Mouse (Mus musculus) MEL (cell line): ENCODE data around the gene Zfr. TPM values are rescaled to one million over a fixed set of nuclear protein-coding genes. Genes with fewer than 3 reads are reported as not detected.

Experiments
- DNase-seq: peaks from one replicate; pipeline ENCODE4 v3.0.0; 2011; ENCODE audit warnings: low read depth, low spot score
- H3K27ac ChIP-seq: 2 replicates; pipeline ENCODE4 v1.5.1; 2012; ENCODE audit warnings: low read depth, mild to moderate bottlenecking, control low read depth, low read length, moderate library complexity; ENCODE audit not compliant: control insufficient read depth
- H3K27me3 ChIP-seq, 2 experiments: fragments of 150-350 bp in 1 of 2; sonication (generic) in 1 of 2; 2 replicates each; pipeline ENCODE4 v1.6.1; 2012; ENCODE audit warnings: low read length in 2 of 2, mild to moderate bottlenecking in 2 of 2, improper control_type of control experiment in 1 of 2, moderate library complexity in 1 of 2; ENCODE audit not compliant: insufficient read depth in 2 of 2, control insufficient read depth in 1 of 2
- H3K36me3 ChIP-seq, 2 experiments: 2 replicates each; pipeline ENCODE4 v1.6.1; 2012 to 2014; ENCODE audit warnings: low read length in 2 of 2, improper control_type of control experiment in 1 of 2, inconsistent platforms in 1 of 2, mild to moderate bottlenecking in 1 of 2; ENCODE audit not compliant: insufficient read depth in 2 of 2, control insufficient read depth in 1 of 2
- H3K4me1 ChIP-seq, 2 experiments: fragments of 150-350 bp in 1 of 2; sonication (generic) in 1 of 2; 2 replicates each; pipeline ENCODE4 v1.6.1; 2012; ENCODE audit warnings: low read length in 2 of 2, improper control_type of control experiment in 1 of 2, mild to moderate bottlenecking in 1 of 2; ENCODE audit not compliant: insufficient read depth in 2 of 2, control insufficient read depth in 1 of 2
- H3K4me3 ChIP-seq, 2 experiments: fragments of 150-350 bp in 1 of 2; sonication (generic) in 1 of 2; 2 replicates each; pipeline ENCODE4 v1.5.1; 2012; ENCODE audit warnings: low read depth in 2 of 2, low read length in 2 of 2, mild to moderate bottlenecking in 2 of 2, moderate library complexity in 2 of 2, control low read depth in 1 of 2, improper control_type of control experiment in 1 of 2; ENCODE audit not compliant: control insufficient read depth in 1 of 2, insufficient read depth in 1 of 2
- H3K79me2 ChIP-seq: 2 replicates; pipeline ENCODE4 v1.6.1; 2012; ENCODE audit warnings: mild to moderate bottlenecking, low read length, moderate library complexity; ENCODE audit not compliant: control insufficient read depth, poor library complexity, insufficient read depth
- H3K9ac ChIP-seq: 2 replicates; pipeline ENCODE4 v1.6.1; 2012; ENCODE audit warnings: low read depth, mild to moderate bottlenecking, control low read depth, low read length, moderate library complexity; ENCODE audit not compliant: control insufficient read depth, poor library complexity, severe bottlenecking
- H3K9me3 ChIP-seq: fragments of 150-350 bp; sonication (generic); replicated peaks from 2 replicates; pipeline ENCODE4 v1.6.1; 2012; ENCODE audit warnings: mild to moderate bottlenecking, low read length, improper control_type of control experiment, moderate library complexity; ENCODE audit not compliant: insufficient read depth
- EP300 ChIP-seq, 2 experiments: IDR thresholded peaks; 2 replicates each; pipeline ENCODE4 v1.6.1; 2011; ENCODE audit warnings: improper control_type of control experiment in 2 of 2, low read length in 2 of 2, low read depth in 1 of 2, mild to moderate bottlenecking in 1 of 2
- GABPA ChIP-seq: IDR thresholded peaks from 2 replicates; pipeline ENCODE4 v1.6.1; 2012; ENCODE audit warnings: low read depth, mild to moderate bottlenecking, inconsistent platforms, low read length, improper control_type of control experiment, moderate library complexity
- JUND ChIP-seq: IDR thresholded peaks from 2 replicates; pipeline ENCODE4 v1.6.1; 2011; ENCODE audit warnings: low read depth, mild to moderate bottlenecking, improper control_type of control experiment, low read length
- MAX ChIP-seq: IDR thresholded peaks from 2 replicates; pipeline ENCODE4 v1.6.1; 2011; ENCODE audit warnings: low read length, improper control_type of control experiment
- MEF2A ChIP-seq: IDR thresholded peaks from 2 replicates; pipeline ENCODE4 v1.6.1; 2014; ENCODE audit warnings: low read depth, mild to moderate bottlenecking, inconsistent platforms, low read length, improper control_type of control experiment; ENCODE audit not compliant: poor library complexity, insufficient replicate concordance, severe bottlenecking; ENCODE audit errors: extremely low read depth
- MXI1 ChIP-seq: IDR thresholded peaks from 2 replicates; pipeline ENCODE4 v1.6.1; 2011; ENCODE audit warnings: mild to moderate bottlenecking, low read depth, low read length, improper control_type of control experiment
- POLR2AphosphoS5 ChIP-seq: IDR thresholded peaks from 2 replicates; pipeline ENCODE4 v1.6.1; 2012; ENCODE audit warnings: low read depth, borderline replicate concordance, mild to moderate bottlenecking, inconsistent platforms, low read length, moderate library complexity, mixed read lengths
- RCOR1 ChIP-seq: IDR thresholded peaks from 2 replicates; pipeline ENCODE4 v1.6.1; 2012; ENCODE audit warnings: low read depth, mild to moderate bottlenecking, inconsistent platforms, low read length, improper control_type of control experiment
- TBP ChIP-seq: IDR thresholded peaks from 2 replicates; pipeline ENCODE4 v1.8.0; 2011; ENCODE audit warnings: low read depth, low read length, improper control_type of control experiment
- TCF12 ChIP-seq: IDR thresholded peaks from 2 replicates; pipeline ENCODE4 v1.6.1; 2014; ENCODE audit warnings: low read depth, mild to moderate bottlenecking, inconsistent platforms, low read length, improper control_type of control experiment, moderate library complexity
- UBTF ChIP-seq: IDR thresholded peaks from 2 replicates; pipeline ENCODE4 v1.6.1; 2012; ENCODE audit warnings: low read depth, mild to moderate bottlenecking, inconsistent platforms, low read length, improper control_type of control experiment, moderate library complexity, borderline replicate concordance; ENCODE audit not compliant: insufficient read depth
- USF2 ChIP-seq, 2 experiments: IDR thresholded peaks; 2 replicates each; pipeline ENCODE4 v1.6.1; 2011 to 2012; ENCODE audit warnings: improper control_type of control experiment in 2 of 2, low read length in 2 of 2, borderline replicate concordance in 1 of 2, inconsistent platforms in 1 of 2, low read depth in 1 of 2, mild to moderate bottlenecking in 1 of 2; ENCODE audit not compliant: insufficient read depth in 1 of 2
- ZC3H11A ChIP-seq: IDR thresholded peaks from 2 replicates; pipeline ENCODE4 v1.6.1; 2012; ENCODE audit warnings: low read depth, mild to moderate bottlenecking, inconsistent platforms, low read length, improper control_type of control experiment
- ZKSCAN1 ChIP-seq: IDR thresholded peaks from 2 replicates; pipeline ENCODE4 v1.6.1; 2012; ENCODE audit warnings: low read depth, mild to moderate bottlenecking, inconsistent platforms, low read length, improper control_type of control experiment, moderate library complexity
- polyA plus RNA-seq, 2 experiments: library from polyadenylated mRNA; stranded (reverse) in 1 of 2; unstranded in 1 of 2; fragments of >175 nt in 1 of 2; fragments of >200 nt in 1 of 2; gene quantifications; 2 replicates each; pipeline versions ENCODE4 v1.2.1 to v1.2.4; 2012; ENCODE audit warnings: low replicate concordance in 2 of 2, low read depth in 1 of 2; ENCODE audit not compliant: insufficient read length in 2 of 2, insufficient read depth in 1 of 2, missing spikeins in 1 of 2
- total RNA-seq: library from RNA; depleted of rRNA; stranded (reverse); fragments of 300-350 nt; gene quantifications from 2 replicates; pipeline ENCODE4 v1.2.3, GENCODE M21; 2012

The Zfr gene
- total and polyA plus RNA-seq, 3 experiments = 54.4 to 199 (median 108) TPM

GRCm38 (mm10) chr15:12224239-12224638 is 106.6 kb downstream of the Zfr start:
- Histone ChIP-seq H3K36me3 (peaks cover 0 to 4% of the 10 kb centered on the region in 2 experiments; a peak in 1 of 4 replicates), H3K27me3 (no peaks in the 10 kb centered on the region), H3K9ac (no peak overlapping the region), H3K79me2 (peaks cover 66% of the 10 kb centered on the region), H3K9me3 (no peaks in the 10 kb centered on the region), H3K27ac (no peak overlapping the region), H3K4me1 (peaks cover 2 to 3% of the 10 kb centered on the region in 2 experiments; a peak in 2 of 4 replicates), H3K4me3 (no peak overlapping the region)
- TF ChIP-seq JUND (no peak), UBTF (no peak), ZC3H11A (no peak), POLR2AphosphoS5 (no peak), MXI1 (no peak), USF2 (IDR thresholded peaks at IDR 0.05; ENCODE audit: borderline replicate concordance in 1 of 2, insufficient read depth in 1 of 2, low read depth in 1 of 2, low read length in 2 of 2) (no peak), MAX (no peak), ZKSCAN1 (no peak), TCF12 (no peak)
- DNase-seq = no peak

GRCm38 (mm10) chr15:12225062-12225461 is 107.4 kb downstream of the Zfr start:
- Histone ChIP-seq H3K36me3 (peaks cover 0 to 10% of the 10 kb centered on the region in 2 experiments; a peak in 2 of 4 replicates), H3K4me3 (no peak overlapping the region), H3K79me2 (peaks cover 61% of the 10 kb centered on the region), H3K27me3 (no peaks in the 10 kb centered on the region), H3K4me1 (peaks cover 7 to 9% of the 10 kb centered on the region in 2 experiments), H3K27ac (no peak overlapping the region), H3K9ac (no peak overlapping the region), H3K9me3 (no peaks in the 10 kb centered on the region)
- no peak for DNase-seq
- TF ChIP-seq ZC3H11A (no peak), MEF2A (no peak), TCF12 (no peak), EP300 (IDR thresholded peaks at IDR 0.05; ENCODE audit: low read depth in 1 of 2, low read length in 2 of 2) (no peak), USF2 (IDR thresholded peaks at IDR 0.05; ENCODE audit: borderline replicate concordance in 1 of 2, insufficient read depth in 1 of 2, low read depth in 1 of 2, low read length in 2 of 2) (no peak), GABPA (no peak), UBTF (no peak), TBP (no peak), JUND (no peak), RCOR1 (no peak)
